Mouse (Mus musculus): ENCODE data around the gene Fkrp.

- TF ChIP-seq CTCF (IDR thresholded peaks at IDR 0.05; ENCODE audit: low read depth) (no peak), EP300 (IDR thresholded peaks at IDR 0.05; ENCODE audit: low read depth) (no peak)
These were observed 5.4 kb downstream of the Fkrp start for GRCm38 (mm10) chr7:16810920-16811648.

All from liver, postnatal 0 days (tissue).